Mouse (Mus musculus) kidney, adult 18-20 months (tissue): Measurements from ENCODE around the gene Slc26a5.

Experiments
- DNase-seq: peaks from one replicate; pipeline ENCODE4 v3.0.0; 2021

Slc26a5 gene

GRCm38 (mm10) chr5:21804837-21805236, 60.6 kb downstream of the Slc26a5 start:
- no peak for DNase-seq

- no peak for DNase-seq
These were observed 61.7 kb downstream of the Slc26a5 start for GRCm38 (mm10) chr5:21803691-21804188.

- DNase-seq: no peak
These were observed 62.5 kb downstream of the Slc26a5 start for GRCm38 (mm10) chr5:21802907-21803306.

- DNase-seq: no peak
These were observed 73.2 kb downstream of the Slc26a5 start for GRCm38 (mm10) chr5:21792166-21792565.

- no peak for DNase-seq
These were observed 76.3 kb downstream of the Slc26a5 start for GRCm38 (mm10) chr5:21789061-21789460.

- DNase-seq: no peak
These were observed 78.0 kb downstream of the Slc26a5 start for GRCm38 (mm10) chr5:21787186-21788105.

- DNase-seq: peak; percentile 92
These were observed 78.9 kb downstream of the Slc26a5 start for GRCm38 (mm10) chr5:21786258-21787185.

GRCm38 (mm10) chr5:21785776-21786175, 79.6 kb downstream of the Slc26a5 start:
- DNase-seq: no peak

- peak; percentile 90 for DNase-seq
These were observed 80.4 kb downstream of the Slc26a5 start, which contains the start of the genes Dnajc2 and Psmc2 for GRCm38 (mm10) chr5:21785053-21785452. Gene Dnajc2, minus strand, starts transcription at chr5:21785251. Gene Psmc2, plus strand, starts transcription at chr5:21785283.

GRCm38 (mm10) chr5:21784161-21785052, 81.0 kb downstream of the Slc26a5 start:
- peak; percentile 29 for DNase-seq

GRCm38 (mm10) chr5:21776491-21776890, 88.9 kb downstream of the Slc26a5 start:
- no peak for DNase-seq

- no peak for DNase-seq
These were observed 95.6 kb downstream of the Slc26a5 start for GRCm38 (mm10) chr5:21769841-21770240.

GRCm38 (mm10) chr5:21768506-21768905, 96.9 kb downstream of the Slc26a5 start:
- DNase-seq: no peak
